Mouse (Mus musculus): Measurements from ENCODE around the gene Mtx1. TPM values are rescaled to one million over a fixed set of nuclear protein-coding genes. Genes with fewer than 3 reads are reported as not detected.

Mtx1 gene
- total RNA-seq, 2 experiments from 2014 or later = 62.9 to 67.2 TPM

Small RNA genes lying within 50 kb of the gene (microRNA-seq; reads per million reads assigned to microRNA genes)
- 29.7 to 48.7 reads per million in 2 experiments for gene Mir92b

Other genes starting within 250 kb of the Mtx1 start
- gene Rusc1, start 133.8 kb downstream of the Mtx1 start, total RNA-seq (2021) = 10 to 100 TPM; 12.3 to 12.5 TPM
- not detected for gene Gm43738, start 126.0 kb downstream of the Mtx1 start, total RNA-seq (2021)
- 10 to 100 TPM; 54.5 to 58.7 TPM for gene Fdps, start 125.1 kb downstream of the Mtx1 start, total RNA-seq (2021)
- gene Pklr, start 90.9 kb downstream of the Mtx1 start, total RNA-seq (2021) = not detected
- 1 to 10 TPM in 1 of 2 experiments, under 1 TPM in 1; 0.86 to 1.1 TPM for gene Hcn3, start 66.9 kb downstream of the Mtx1 start, total RNA-seq (2021)
- gene Clk2, start 62.3 kb downstream of the Mtx1 start, total RNA-seq (2021) = 10 to 100 TPM; 30.3 to 32.1 TPM
- gene Scamp3, start 49.6 kb downstream of the Mtx1 start, total RNA-seq (2021) = 10 to 100 TPM; 46.7 to 47.3 TPM
- 1 to 10 TPM; 8.8 to 9.0 TPM for gene Fam189b, start 43.9 kb downstream of the Mtx1 start, total RNA-seq (2021)
- 10 to 100 TPM; 19.7 to 21.8 TPM for gene Gba, start 24.2 kb downstream of the Mtx1 start, total RNA-seq (2021)
- gene Thbs3, start 11.9 kb downstream of the Mtx1 start, total RNA-seq (2021) = 10 to 100 TPM; 25.0 to 34.5 TPM
- gene Muc1, start 2.0 kb upstream of the Mtx1 start, total RNA-seq (2021) = under 1 TPM; 0.61 to 0.74 TPM
- gene Krtcap2, start 18.9 kb upstream of the Mtx1 start, total RNA-seq (2021) = 100 to 1,000 TPM; 100 to 104 TPM
- gene Trim46, start 19.2 kb upstream of the Mtx1 start, total RNA-seq (2021) = 1 to 10 TPM; 1.3 to 1.6 TPM
- gene Dpm3, start 32.3 kb upstream of the Mtx1 start, total RNA-seq (2021) = 10 to 100 TPM; 51.6 to 61.0 TPM
- 10 to 100 TPM; 24.9 to 28.0 TPM for gene Slc50a1, start 43.5 kb upstream of the Mtx1 start, total RNA-seq (2021)
- gene Efna1, start 54.1 kb upstream of the Mtx1 start, total RNA-seq (2021) = 10 to 100 TPM; 37.9 to 42.0 TPM
- under 1 TPM in 1 of 2 experiments, not detected in 1; 0.26 TPM for gene Efna3, start 95.9 kb upstream of the Mtx1 start, total RNA-seq (2021)
- 1 to 10 TPM; 3.1 to 3.7 TPM for gene Efna4, start 110.9 kb upstream of the Mtx1 start, total RNA-seq (2021)
- 10 to 100 TPM; 93.6 to 95.2 TPM for gene Adam15, start 122.9 kb upstream of the Mtx1 start, total RNA-seq (2021)
- gene Dcst2, start 134.9 kb upstream of the Mtx1 start, total RNA-seq (2021) = under 1 TPM; 0.14 to 0.23 TPM
- gene Dcst1, start 138.2 kb upstream of the Mtx1 start, total RNA-seq (2021) = under 1 TPM; 0.21 to 0.72 TPM
- 10 to 100 TPM; 13.8 to 15.1 TPM for gene Zbtb7b, start 167.7 kb upstream of the Mtx1 start, total RNA-seq (2021)
- gene Lenep, start 175.7 kb upstream of the Mtx1 start, total RNA-seq (2021) = under 1 TPM in 1 of 2 experiments, not detected in 1; 0.68 TPM
- 10 to 100 TPM; 30.7 to 33.0 TPM for gene Flad1, start 184.8 kb upstream of the Mtx1 start, total RNA-seq (2021)
- gene Cks1b, start 191.3 kb upstream of the Mtx1 start, total RNA-seq (2021) = 10 to 100 TPM; 62.8 to 64.3 TPM
- gene Shc1, start 191.4 kb upstream of the Mtx1 start, total RNA-seq (2021) = 10 to 100 TPM; 68.8 to 69.2 TPM
- gene Pygo2, start 203.1 kb upstream of the Mtx1 start, total RNA-seq (2021) = 10 to 100 TPM; 20.3 to 22.1 TPM
- 10 to 100 TPM; 66.0 to 73.8 TPM for gene Pbxip1, start 209.6 kb upstream of the Mtx1 start, total RNA-seq (2021)
- 10 to 100 TPM; 11.3 to 13.3 TPM for gene Pmvk, start 227.5 kb upstream of the Mtx1 start, total RNA-seq (2021)

All from heart, postnatal 4 days (tissue).